Mouse (Mus musculus) left cerebral cortex, adult 8-10 months (tissue): Measurements from ENCODE around the gene Tmem106a. TPM values are rescaled to one million over a fixed set of nuclear protein-coding genes. Genes with fewer than 3 reads are reported as not detected.
"Not testable (repeated sequence)": the region's sequence is repeated elsewhere in the genome, so short reads cannot be mapped to it uniquely, and the experiment has no call there.

Source experiments
- DNase-seq, 2 experiments: peaks; one replicate each; pipeline ENCODE4 v3.0.0; 2022; ENCODE audit warnings: low spot score in 2 of 2
- total RNA-seq, 4 experiments: library from RNA; stranded (reverse); gene quantifications; 2 replicates each; pipeline ENCODE4 v1.2.4; 2022

Gene Tmem106a
- total RNA-seq, 4 experiments from 2014 or later = 0.97 to 3.1 (median 2.2) TPM

GRCm38 (mm10) chr11:101589989-101590624 is 8.1 kb downstream of the Tmem106a start:
- DNase-seq = no peak

GRCm38 (mm10) chr11:101599156-101599555 is 17.1 kb downstream of the Tmem106a start, which contains the start of gene Gm11634:
TSS of gene Gm11634 (minus strand) at chr11:101599256.
- no peak for DNase-seq

GRCm38 (mm10) chr11:101602491-101602890 is 20.4 kb downstream of the Tmem106a start:
- no peak for DNase-seq

- no peak for DNase-seq
These were observed 22.1 kb downstream of the Tmem106a start for GRCm38 (mm10) chr11:101604116-101604515.

GRCm38 (mm10) chr11:101604531-101605453 is 22.8 kb downstream of the Tmem106a start:
- DNase-seq = not testable (repeated sequence)

- DNase-seq = not testable (repeated sequence)
These were observed 25.1 kb downstream of the Tmem106a start for GRCm38 (mm10) chr11:101607134-101607533.

- DNase-seq = no peak
These were observed 28.4 kb downstream of the Tmem106a start for GRCm38 (mm10) chr11:101610445-101610844.

- DNase-seq = no peak
These were observed 31.6 kb downstream of the Tmem106a start for GRCm38 (mm10) chr11:101613596-101613995.

- no peak for DNase-seq
These were observed 32.1 kb downstream of the Tmem106a start for GRCm38 (mm10) chr11:101614116-101614515.

GRCm38 (mm10) chr11:101615380-101615779 is 33.3 kb downstream of the Tmem106a start:
- no peak for DNase-seq

GRCm38 (mm10) chr11:101616104-101616503 is 34.1 kb downstream of the Tmem106a start:
- DNase-seq = no peak

GRCm38 (mm10) chr11:101616948-101617767 is 35.1 kb downstream of the Tmem106a start:
- no peak for DNase-seq

- no peak for DNase-seq
These were observed 35.8 kb downstream of the Tmem106a start for GRCm38 (mm10) chr11:101617849-101618248.

GRCm38 (mm10) chr11:101618596-101618995 is 36.6 kb downstream of the Tmem106a start:
- DNase-seq = no peak

- not testable (repeated sequence) for DNase-seq
These were observed 38.1 kb downstream of the Tmem106a start for GRCm38 (mm10) chr11:101620022-101620655.

- DNase-seq = no peak
These were observed 44.6 kb downstream of the Tmem106a start for GRCm38 (mm10) chr11:101626649-101626994.

- DNase-seq = peak; percentile 50 to 74
These were observed 45.2 kb downstream of the Tmem106a start, which contains the start of gene Rdm1 for GRCm38 (mm10) chr11:101626995-101627856. TSS of gene Rdm1 (plus strand) at chr11:101627195.

GRCm38 (mm10) chr11:101627857-101628559 is 46.0 kb downstream of the Tmem106a start:
- peak; percentile 59 to 74 for DNase-seq

- DNase-seq = not testable (repeated sequence)
These were observed 46.8 kb downstream of the Tmem106a start for GRCm38 (mm10) chr11:101628733-101629417.
